Mouse (Mus musculus) urinary bladder, adult 2 months (tissue): ENCODE data around the gene Hdac10. TPM values are rescaled to one million over a fixed set of nuclear protein-coding genes. Genes with fewer than 3 reads are reported as not detected.
A peak's percentile ranks its signal among the peaks of the same experiment; 100 is the strongest.

Experiments
- DNase-seq: peaks from one replicate; pipeline ENCODE4 v3.0.0; 2022; ENCODE audit warnings: low spot score
- polyA plus RNA-seq: library from polyadenylated mRNA; depleted of rRNA; stranded (reverse); fragments of >200 nt; gene quantifications from 2 replicates; pipeline ENCODE4 v1.2.3, GENCODE M21; 2012; rRNA removed

Hdac10 gene
- polyA plus RNA-seq, 1 experiment: 36.4 TPM

DNA sequence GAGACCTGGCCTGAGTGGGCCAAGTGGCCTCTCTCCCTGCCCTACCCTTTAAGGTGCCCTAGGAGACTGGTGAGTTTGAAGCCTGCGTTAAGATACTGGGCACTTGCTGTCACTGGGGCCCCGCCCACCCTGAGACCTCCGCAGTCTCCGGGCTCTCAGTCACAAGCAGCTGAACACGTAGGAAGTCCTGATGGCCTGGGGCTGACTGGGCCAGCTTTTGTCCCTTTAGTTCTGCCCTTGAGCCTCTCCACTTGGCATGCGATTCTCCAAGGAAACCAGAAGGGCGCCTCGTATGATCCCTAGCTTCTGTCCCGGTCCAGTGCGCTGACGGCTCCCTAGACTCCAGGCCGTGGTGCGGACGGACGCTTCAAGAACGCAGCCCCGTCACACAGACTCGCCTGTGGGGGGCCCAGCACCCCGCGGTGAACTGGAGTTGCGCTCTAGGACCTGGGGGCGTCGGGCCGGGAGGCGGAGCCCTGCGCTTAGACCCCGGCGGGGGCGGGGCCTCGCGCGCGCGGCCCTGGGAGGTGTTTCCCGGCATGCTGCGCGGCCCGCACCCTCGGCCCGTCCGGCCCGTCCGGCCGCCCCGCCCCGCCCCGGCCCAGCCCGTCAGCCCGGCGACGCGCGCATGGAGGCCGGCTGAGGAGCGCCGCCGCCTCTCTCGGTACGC lies 52.9 kb downstream of the Hdac10 start:
- DNase-seq: peak; percentile 78

DNA sequence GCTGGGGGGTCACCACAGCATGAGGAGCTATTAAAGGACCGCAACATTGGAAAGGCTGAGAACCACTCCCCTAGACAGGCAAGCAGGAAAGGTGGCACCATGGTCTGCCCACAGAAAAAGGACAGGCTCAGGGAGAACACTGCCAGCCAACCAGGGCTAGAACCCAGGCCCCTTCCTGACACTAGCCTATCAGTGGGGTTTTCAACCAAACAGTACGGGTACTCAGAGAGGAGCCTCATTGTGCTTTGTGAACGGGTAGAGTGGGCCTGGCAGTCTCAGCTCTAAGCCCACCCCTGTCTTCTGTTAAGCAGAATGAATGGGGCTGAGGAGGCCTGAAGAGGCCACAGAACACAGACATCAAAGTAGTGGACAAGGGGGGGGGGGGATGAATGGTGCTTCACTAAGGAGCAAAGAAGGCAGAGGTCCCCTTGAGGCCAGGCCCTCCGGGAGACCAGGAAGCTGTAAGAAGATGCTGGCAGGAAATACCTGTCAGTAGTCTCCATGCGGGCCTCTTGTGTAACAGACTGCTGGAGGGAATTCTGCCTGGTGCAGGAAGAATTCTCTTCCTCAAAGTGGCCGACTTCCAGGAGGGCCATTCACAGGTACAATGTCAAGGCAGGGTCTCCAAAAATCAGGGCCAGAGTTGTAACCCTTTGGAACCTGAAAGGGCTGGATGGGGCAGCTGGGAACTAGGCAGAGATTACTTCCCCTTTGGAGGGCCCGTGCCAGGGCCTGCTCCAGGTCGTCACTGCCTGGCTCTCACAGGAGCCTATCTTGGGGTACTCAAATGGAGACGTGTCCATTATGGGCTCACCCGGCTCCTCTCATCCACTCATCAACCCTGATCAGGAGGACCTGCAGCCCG lies 53.7 kb downstream of the Hdac10 start, which contains the start of gene Trabd:
Trabd (plus strand) TSS at position 512 of the 865 bp plus-strand sequence.
- no peak for DNase-seq

DNA sequence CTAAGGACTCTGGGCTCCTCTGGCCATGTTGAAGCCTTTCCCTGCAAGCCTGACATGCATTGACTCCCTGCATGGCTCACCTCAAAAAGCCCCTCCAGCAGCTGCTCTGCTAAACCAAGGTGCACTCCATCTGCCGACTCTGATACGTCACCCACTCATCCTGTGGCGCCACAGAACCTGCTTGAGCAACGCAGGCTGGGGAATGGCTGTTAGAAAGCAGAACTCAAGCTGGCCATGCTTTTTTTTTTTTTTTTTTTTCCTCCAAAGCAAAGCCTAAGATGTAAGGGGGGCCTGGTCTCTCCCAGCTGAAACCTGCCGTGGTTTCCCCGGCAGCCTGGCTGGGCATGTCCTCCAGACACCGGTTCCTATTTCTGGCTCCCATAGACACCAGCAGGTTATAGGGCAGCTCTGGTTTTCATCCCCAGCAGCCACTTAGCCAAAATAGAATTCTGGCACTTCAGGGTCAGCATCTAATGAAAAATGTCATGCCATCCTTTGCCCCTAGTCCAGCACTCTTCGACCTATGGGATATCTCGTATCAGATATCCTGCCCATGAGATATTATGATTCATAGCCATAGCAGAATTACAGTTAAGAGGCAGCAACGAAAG lies 54.4 kb downstream of the Hdac10 start:
- no peak for DNase-seq

Other genes with a start within 250 kb of the Hdac10 start
- gene Ttll8, start 174.3 kb downstream of the Hdac10 start, polyA plus RNA-seq: not detected in 2 replicates
- 0.01 TPM in 1 of 2 replicates, not detected in the other for gene Mlc1, start 149.7 kb downstream of the Hdac10 start, polyA plus RNA-seq
- 0.03 TPM in 1 of 2 replicates, not detected in the other for gene Mov10l1, start 145.8 kb downstream of the Hdac10 start, polyA plus RNA-seq
- gene Panx2, start 69.0 kb downstream of the Hdac10 start, polyA plus RNA-seq: 0.67 and 0.78 TPM in 2 replicates
- 33.3 and 36.9 TPM in 2 replicates for gene Trabd, start 53.6 kb downstream of the Hdac10 start, polyA plus RNA-seq
- 25.0 and 27.2 TPM in 2 replicates for gene Selenoo, start 39.6 kb downstream of the Hdac10 start, polyA plus RNA-seq
- 15.3 and 15.4 TPM in 2 replicates for gene Tubgcp6, start 5.6 kb downstream of the Hdac10 start, polyA plus RNA-seq
- 44.5 and 49.8 TPM in 2 replicates for gene Mapk12, start 12.0 kb upstream of the Hdac10 start, polyA plus RNA-seq
- 6.6 and 7.5 TPM in 2 replicates for gene Mapk11, start 20.9 kb upstream of the Hdac10 start, polyA plus RNA-seq
- 171 and 187 TPM in 2 replicates for gene Plxnb2, start 52.1 kb upstream of the Hdac10 start, polyA plus RNA-seq
- gene Dennd6b, start 67.8 kb upstream of the Hdac10 start, polyA plus RNA-seq: 16.0 and 23.8 TPM in 2 replicates
- gene Ppp6r2, start 82.9 kb upstream of the Hdac10 start, polyA plus RNA-seq: 29.1 and 41.4 TPM in 2 replicates
- 85.7 and 112 TPM in 2 replicates for gene Sbf1, start 186.6 kb upstream of the Hdac10 start, polyA plus RNA-seq
- gene Adm2, start 194.0 kb upstream of the Hdac10 start, polyA plus RNA-seq: not detected in 2 replicates
- not detected in 2 replicates for gene Miox, start 205.7 kb upstream of the Hdac10 start, polyA plus RNA-seq
- gene Lmf2, start 227.0 kb upstream of the Hdac10 start, polyA plus RNA-seq: 15.8 and 26.7 TPM in 2 replicates
- gene Ncaph2, start 227.0 kb upstream of the Hdac10 start, polyA plus RNA-seq: 95.7 and 112 TPM in 2 replicates
- gene Sco2, start 245.1 kb upstream of the Hdac10 start, polyA plus RNA-seq: 18.8 and 23.2 TPM in 2 replicates
- 1.7 and 1.8 TPM in 2 replicates for gene Tymp, start 248.3 kb upstream of the Hdac10 start, polyA plus RNA-seq